Mouse (Mus musculus) intestine, embryonic 15.5 days (tissue): ENCODE data around the gene Borcs7. TPM values are rescaled to one million over a fixed set of nuclear protein-coding genes. Genes with fewer than 3 reads are reported as not detected.
A peak's percentile ranks its signal among the peaks of the same experiment; 100 is the strongest.

Experiments used
- ATAC-seq: fragments of 200-750 bp; cut with Nextera tagmentation; 2 replicates; pipeline ENCODE4 v1.8.0; 2017; ENCODE audit warnings: moderate TSS enrichment, moderate library complexity
- H3K27ac ChIP-seq: fragments of 300-500 bp; sonication (generic); 2 replicates; pipeline ENCODE4 v1.5.1; 2015; ENCODE audit warnings: mild to moderate bottlenecking, inconsistent platforms
- H3K27me3 ChIP-seq: fragments of 300-500 bp; sonication (generic); replicated peaks from 2 replicates; pipeline ENCODE4 v1.6.1; 2015; ENCODE audit warnings: inconsistent platforms
- H3K36me3 ChIP-seq: fragments of 300-500 bp; sonication (generic); 2 replicates; pipeline ENCODE4 v1.6.1; 2015; ENCODE audit warnings: inconsistent platforms
- H3K4me1 ChIP-seq: fragments of 300-500 bp; sonication (generic); replicated peaks from 2 replicates; pipeline ENCODE4 v1.6.1; 2015; ENCODE audit warnings: inconsistent platforms
- H3K4me2 ChIP-seq: fragments of 300-500 bp; sonication (generic); replicated peaks from 2 replicates; pipeline ENCODE4 v1.6.1; 2015; ENCODE audit warnings: mild to moderate bottlenecking, inconsistent platforms
- H3K4me3 ChIP-seq: fragments of 300-500 bp; sonication (generic); replicated peaks from 2 replicates; pipeline ENCODE4 v1.5.1; 2015; ENCODE audit warnings: inconsistent platforms
- H3K9ac ChIP-seq: fragments of 300-500 bp; sonication (generic); 2 replicates; pipeline ENCODE4 v1.6.1; 2015; ENCODE audit warnings: inconsistent platforms
- H3K9me3 ChIP-seq: fragments of 300-500 bp; sonication (generic); 2 replicates; pipeline ENCODE4 v1.6.1; 2016; ENCODE audit warnings: inconsistent platforms
- WGBS: fragments of 180-500 bp; shearing (Covaris S2); methylation state at CpG from one replicate; pipeline ENCODE4 v1.1.7; 2015; 5-methylcytosine and 5-hydroxymethylcytosine counted together
- polyA plus RNA-seq: library from polyadenylated mRNA; unstranded; fragments of >200 nt; fragmentation: Nextera tagmentation; extraction: Ambion mirVana; gene quantifications from 2 replicates; pipeline ENCODE4 v1.2.1, GENCODE M21; 2015

Gene Borcs7
- polyA plus RNA-seq: 14.5 and 15.2 TPM in 2 replicates

- H3K4me3 ChIP-seq: peak within 1 kb of the TSS; percentile 74
- no peaks in the 10 kb centered on the region for H3K27me3 ChIP-seq
- no peaks in the 10 kb centered on the region for H3K4me1 ChIP-seq
- no peaks in the 10 kb centered on the region for H3K36me3 ChIP-seq
- peak; percentile 96 for ATAC-seq
- peak within 1 kb of the TSS; percentile 76 for H3K27ac ChIP-seq
- peak within 1 kb of the TSS; percentile 84 for H3K9ac ChIP-seq
- no peaks in the 10 kb centered on the region for H3K9me3 ChIP-seq
- WGBS: 3% methylated on average over 44 of the region's 44 CpGs
- peak within 1 kb of the TSS; percentile 69 for H3K4me2 ChIP-seq
Observed at GRCm38 (mm10) chr19:46689460-46690372, at the start of gene Borcs7. Gene Borcs7, plus strand, starts transcription at chr19:46689906.

GRCm38 (mm10) chr19:46640780-46641179, 48.9 kb upstream of the Borcs7 start:
- H3K9me3 ChIP-seq: no peaks in the 10 kb centered on the region
- H3K4me2 ChIP-seq: no peak overlapping the region
- no peak for ATAC-seq
- no peak overlapping the region for H3K4me3 ChIP-seq
- 0 out of 2 replicates have a peak overlapping the region, but pooled peaks have one; percentile 78 for H3K27ac ChIP-seq
- H3K36me3 ChIP-seq: peaks cover 3% of the 10 kb centered on the region; the same call in 1 of the 2 replicates
- H3K4me1 ChIP-seq: peaks cover 46% of the 10 kb centered on the region
- H3K27me3 ChIP-seq: no peaks in the 10 kb centered on the region
- WGBS: 85% methylated on average over 8 of the region's 8 CpGs
- no peak overlapping the region for H3K9ac ChIP-seq

- Histone ChIP-seq H3K4me2 (peak overlapping the region; percentile 30), H3K36me3 (peaks cover 7% of the 10 kb centered on the region; the same call in 1 of the 2 replicates), H3K27me3 (no peaks in the 10 kb centered on the region), H3K9ac (peak overlapping the region; percentile 4; the same call in 1 of the 2 replicates), H3K4me3 (no peak overlapping the region), H3K4me1 (peaks cover 38% of the 10 kb centered on the region), H3K27ac (peak overlapping the region; percentile 78), H3K9me3 (no peaks in the 10 kb centered on the region)
- ATAC-seq: peak; percentile 74
- WGBS: 27% methylated on average over 19 of the region's 19 CpGs
Observed at GRCm38 (mm10) chr19:46641420-46642085, 48.2 kb upstream of the Borcs7 start.

GRCm38 (mm10) chr19:46642136-46642753, 47.5 kb upstream of the Borcs7 start:
- ATAC-seq: peak; percentile 43

GRCm38 (mm10) chr19:46643236-46643635, 46.5 kb upstream of the Borcs7 start:
- H3K4me3 ChIP-seq: no peak overlapping the region
- peaks cover 14% of the 10 kb centered on the region for H3K36me3 ChIP-seq
- WGBS: 79% methylated on average over 5 of the region's 5 CpGs
- H3K27me3 ChIP-seq: no peaks in the 10 kb centered on the region
- H3K4me1 ChIP-seq: peaks cover 38% of the 10 kb centered on the region
- H3K4me2 ChIP-seq: no peak overlapping the region
- no peak overlapping the region for H3K9ac ChIP-seq
- no peak overlapping the region for H3K27ac ChIP-seq
- no peak for ATAC-seq
- H3K9me3 ChIP-seq: no peaks in the 10 kb centered on the region

More at GRCm38 (mm10) chr19:46642136-46642753, 47.5 kb upstream of the Borcs7 start:
- H3K9ac ChIP-seq: peak overlapping the region; percentile 4; the same call in 1 of the 2 replicates
- peak overlapping the region; percentile 78 for H3K27ac ChIP-seq
- peaks cover 38% of the 10 kb centered on the region for H3K4me1 ChIP-seq
- H3K4me3 ChIP-seq: no peak overlapping the region
- 35% methylated on average over 22 of the region's 22 CpGs for WGBS
- H3K4me2 ChIP-seq: peak overlapping the region; percentile 30; the same call in 1 of the 2 replicates
- peaks cover 14% of the 10 kb centered on the region for H3K36me3 ChIP-seq
- no peaks in the 10 kb centered on the region for H3K27me3 ChIP-seq
- no peaks in the 10 kb centered on the region for H3K9me3 ChIP-seq

- peaks cover 14% of the 10 kb centered on the region for H3K36me3 ChIP-seq
- no peak overlapping the region for H3K4me3 ChIP-seq
- no peak for ATAC-seq
- no peaks in the 10 kb centered on the region for H3K27me3 ChIP-seq
- no peak overlapping the region for H3K9ac ChIP-seq
- WGBS: 86% methylated on average over 10 of the region's 10 CpGs
- H3K4me1 ChIP-seq: peaks cover 33% of the 10 kb centered on the region
- no peaks in the 10 kb centered on the region for H3K9me3 ChIP-seq
- H3K27ac ChIP-seq: no peak overlapping the region
- H3K4me2 ChIP-seq: no peak overlapping the region
Observed at GRCm38 (mm10) chr19:46644343-46644792, 45.3 kb upstream of the Borcs7 start.

GRCm38 (mm10) chr19:46644793-46645602, 44.7 kb upstream of the Borcs7 start:
- H3K27ac ChIP-seq: no peak overlapping the region
- no peaks in the 10 kb centered on the region for H3K9me3 ChIP-seq
- peaks cover 33% of the 10 kb centered on the region for H3K4me1 ChIP-seq
- no peak overlapping the region for H3K4me2 ChIP-seq
- H3K9ac ChIP-seq: no peak overlapping the region
- no peaks in the 10 kb centered on the region for H3K27me3 ChIP-seq
- no peak overlapping the region for H3K4me3 ChIP-seq
- ATAC-seq: no peak
- 49% methylated on average over 12 of the region's 12 CpGs for WGBS
- H3K36me3 ChIP-seq: peaks cover 14% of the 10 kb centered on the region

GRCm38 (mm10) chr19:46646041-46646481, 43.6 kb upstream of the Borcs7 start:
- no peaks in the 10 kb centered on the region for H3K27me3 ChIP-seq
- 87% methylated on average over 12 of the region's 12 CpGs for WGBS
- H3K9me3 ChIP-seq: no peaks in the 10 kb centered on the region
- H3K9ac ChIP-seq: no peak overlapping the region
- no peak overlapping the region for H3K27ac ChIP-seq
- ATAC-seq: no peak
- peaks cover 14% of the 10 kb centered on the region for H3K36me3 ChIP-seq
- H3K4me1 ChIP-seq: peaks cover 27% of the 10 kb centered on the region
- H3K4me3 ChIP-seq: no peak overlapping the region
- H3K4me2 ChIP-seq: no peak overlapping the region

GRCm38 (mm10) chr19:46647254-46647653, 42.5 kb upstream of the Borcs7 start:
- H3K4me2 ChIP-seq: no peak overlapping the region
- H3K27ac ChIP-seq: no peak overlapping the region
- no peak for ATAC-seq
- no peak overlapping the region for H3K9ac ChIP-seq
- H3K4me3 ChIP-seq: no peak overlapping the region
- no peaks in the 10 kb centered on the region for H3K27me3 ChIP-seq
- H3K9me3 ChIP-seq: no peaks in the 10 kb centered on the region
- peaks cover 16% of the 10 kb centered on the region for H3K4me1 ChIP-seq
- WGBS: 64% methylated on average over 3 of the region's 3 CpGs
- peaks cover 18% of the 10 kb centered on the region for H3K36me3 ChIP-seq

GRCm38 (mm10) chr19:46647850-46648249, 41.9 kb upstream of the Borcs7 start:
- Histone ChIP-seq H3K27me3 (no peaks in the 10 kb centered on the region), H3K36me3 (peaks cover 21% of the 10 kb centered on the region), H3K4me3 (no peak overlapping the region), H3K4me2 (no peak overlapping the region), H3K27ac (no peak overlapping the region), H3K4me1 (peaks cover 10% of the 10 kb centered on the region), H3K9ac (no peak overlapping the region), H3K9me3 (no peaks in the 10 kb centered on the region)
- 81% methylated on average over 8 of the region's 8 CpGs for WGBS
- no peak for ATAC-seq

GRCm38 (mm10) chr19:46648565-46648964, 41.1 kb upstream of the Borcs7 start:
- ATAC-seq: no peak
- 93% methylated on average over 14 of the region's 14 CpGs for WGBS
- peaks cover 28% of the 10 kb centered on the region for H3K36me3 ChIP-seq

More at GRCm38 (mm10) chr19:46648565-46648964, 41.1 kb upstream of the Borcs7 start:
- peaks cover 5% of the 10 kb centered on the region; the same call in 1 of the 2 replicates for H3K4me1 ChIP-seq
- no peak overlapping the region for H3K9ac ChIP-seq
- no peak overlapping the region for H3K27ac ChIP-seq
- H3K4me3 ChIP-seq: no peak overlapping the region
- no peak overlapping the region for H3K4me2 ChIP-seq
- no peaks in the 10 kb centered on the region for H3K9me3 ChIP-seq
- no peaks in the 10 kb centered on the region for H3K27me3 ChIP-seq
